Mouse (Mus musculus) CH12.LX (cell line): ENCODE results near the gene Sgsm2. TPM values are rescaled to one million over a fixed set of nuclear protein-coding genes. Genes with fewer than 3 reads are reported as not detected.

ENCODE experiments used
- DNase-seq: peaks from one replicate; pipeline ENCODE4 v3.0.0-alpha.2; 2013; ENCODE audit errors: extremely low read depth
- H3K27ac ChIP-seq: 2 replicates; pipeline ENCODE4 v1.5.1; 2012; ENCODE audit warnings: low read depth, mild to moderate bottlenecking, control low read depth, moderate library complexity; ENCODE audit not compliant: insufficient read depth
- H3K27me3 ChIP-seq: replicated peaks from 2 replicates; pipeline ENCODE3; 2012; ENCODE audit warnings: inconsistent platforms
- H3K36me3 ChIP-seq, 2 experiments: replicated peaks in 1 of 2; 2 replicates each; pipeline versions ENCODE3 to v1.6.1; 2012; ENCODE audit warnings: inconsistent platforms in 1 of 2, low read length in 1 of 2, mild to moderate bottlenecking in 1 of 2, mixed read lengths in 1 of 2, moderate library complexity in 1 of 2; ENCODE audit not compliant: control insufficient read depth in 1 of 2, insufficient read depth in 1 of 2
- H3K4me1 ChIP-seq, 2 experiments: 2 replicates each; pipeline ENCODE4 v1.6.1; 2012; ENCODE audit warnings: inconsistent platforms in 1 of 2, moderate library complexity in 1 of 2; ENCODE audit not compliant: insufficient read depth in 2 of 2, control insufficient read depth in 1 of 2
- H3K4me2 ChIP-seq: 2 replicates; pipeline ENCODE4 v1.6.1; 2012; ENCODE audit warnings: low read depth, mild to moderate bottlenecking, control low read depth; ENCODE audit not compliant: poor library complexity, insufficient read depth, severe bottlenecking
- H3K4me3 ChIP-seq, 3 experiments: fragments of 150-350 bp in 1 of 3; sonication (generic) in 1 of 3; replicated peaks in 1 of 3; 2 replicates each; pipeline versions ENCODE3 to v1.5.1; 2011 to 2012; ENCODE audit warnings: low read depth in 2 of 3, low read length in 2 of 3, mild to moderate bottlenecking in 2 of 3, moderate library complexity in 2 of 3, control low read depth in 1 of 3, improper control_type of control experiment in 1 of 3, inconsistent platforms in 1 of 3, mixed read lengths in 1 of 3; ENCODE audit not compliant: poor library complexity in 1 of 3
- H3K79me2 ChIP-seq: replicated peaks from 2 replicates; pipeline ENCODE4 v1.6.1; 2012; ENCODE audit warnings: mild to moderate bottlenecking, moderate library complexity; ENCODE audit not compliant: control insufficient read depth, poor library complexity, insufficient read depth, severe bottlenecking; ENCODE audit errors: extremely low read depth
- H3K9ac ChIP-seq: 2 replicates; pipeline ENCODE4 v1.6.1; 2012; ENCODE audit warnings: low read depth, mild to moderate bottlenecking, control low read depth, moderate library complexity; ENCODE audit not compliant: insufficient read depth
- H3K9me3 ChIP-seq: replicated peaks from 2 replicates; pipeline ENCODE3; 2012; ENCODE audit warnings: low read length, inconsistent platforms, mixed read lengths
- CHD2 ChIP-seq: IDR thresholded peaks from 2 replicates; pipeline ENCODE4 v1.6.1; 2011; ENCODE audit warnings: low read length, improper control_type of control experiment
- CTCF ChIP-seq, 2 experiments: IDR thresholded peaks in 1 of 2; conservative IDR thresholded peaks in 1 of 2; 2 replicates each; pipeline ENCODE4 v1.5.1; 2011 to 2012; ENCODE audit warnings: low read depth in 2 of 2, low read length in 2 of 2, improper control_type of control experiment in 1 of 2, inconsistent platforms in 1 of 2, mild to moderate bottlenecking in 1 of 2, moderate library complexity in 1 of 2
- E2F4 ChIP-seq: IDR thresholded peaks from 2 replicates; pipeline ENCODE4 v1.6.1; 2011; ENCODE audit warnings: low read depth, low read length, improper control_type of control experiment; ENCODE audit not compliant: insufficient replicate concordance
- ELF1 ChIP-seq: IDR thresholded peaks from 2 replicates; pipeline ENCODE4 v1.6.1; 2014; ENCODE audit warnings: low read depth, mild to moderate bottlenecking, inconsistent platforms, low read length, improper control_type of control experiment
- MAFK ChIP-seq: IDR thresholded peaks from 2 replicates; pipeline ENCODE4 v1.6.1; 2011; ENCODE audit warnings: low read length, improper control_type of control experiment; ENCODE audit not compliant: insufficient replicate concordance
- MAX ChIP-seq: IDR thresholded peaks from 2 replicates; pipeline ENCODE4 v1.6.1; 2011; ENCODE audit warnings: low read length, improper control_type of control experiment
- MAZ ChIP-seq: IDR thresholded peaks from 2 replicates; pipeline ENCODE4 v1.6.1; 2012; ENCODE audit warnings: low read depth, mild to moderate bottlenecking, inconsistent platforms, low read length, improper control_type of control experiment, moderate library complexity
- MEF2A ChIP-seq: IDR thresholded peaks from 2 replicates; pipeline ENCODE4 v1.6.1; 2014; ENCODE audit warnings: low read depth, mild to moderate bottlenecking, inconsistent platforms, low read length, improper control_type of control experiment, borderline replicate concordance
- MYC ChIP-seq: IDR thresholded peaks from 2 replicates; pipeline ENCODE4 v1.6.1; 2011; ENCODE audit warnings: low read depth, mild to moderate bottlenecking, improper control_type of control experiment, low read length
- NELFE ChIP-seq: IDR thresholded peaks from 2 replicates; pipeline ENCODE4 v1.6.1; 2011; ENCODE audit warnings: low read depth, low read length, improper control_type of control experiment
- PAX5 ChIP-seq: IDR thresholded peaks from 2 replicates; pipeline ENCODE4 v1.6.1; 2012; ENCODE audit warnings: low read length, inconsistent platforms, mixed read lengths
- POLR2A ChIP-seq: IDR thresholded peaks from 2 replicates; pipeline ENCODE4 v1.6.1; 2011; ENCODE audit warnings: low read depth, mild to moderate bottlenecking, improper control_type of control experiment, low read length
- POLR2AphosphoS2 ChIP-seq: IDR thresholded peaks from 2 replicates; pipeline ENCODE4 v1.6.1; 2011; ENCODE audit warnings: low read depth, low read length, improper control_type of control experiment
- SMC3 ChIP-seq: IDR thresholded peaks from 2 replicates; pipeline ENCODE4 v1.6.1; 2011; ENCODE audit warnings: low read depth, low read length, improper control_type of control experiment
- UBTF ChIP-seq: IDR thresholded peaks from 2 replicates; pipeline ENCODE4 v1.6.1; 2012; ENCODE audit warnings: low read depth, mild to moderate bottlenecking, inconsistent platforms, low read length, improper control_type of control experiment, moderate library complexity
- USF1 ChIP-seq: IDR thresholded peaks from 2 replicates; pipeline ENCODE4 v1.6.1; 2014; ENCODE audit warnings: low read depth, mild to moderate bottlenecking, inconsistent platforms, low read length, improper control_type of control experiment
- ZKSCAN1 ChIP-seq: IDR thresholded peaks from 2 replicates; pipeline ENCODE4 v1.6.1; 2012; ENCODE audit warnings: low read depth, inconsistent platforms, low read length, improper control_type of control experiment, borderline replicate concordance
- dilution Hi-C: fragments of 300-500 bp; cut with MboI; formaldehyde crosslinking; loops from 2 replicates; pipeline ENCODE4 v1.14.3; 2020; ENCODE audit warnings: low sequenced_read_pairs; ENCODE audit not compliant: extremely low pct_unique_long_range_greater_than_20kb, extremely low pct_ligation_motif_present
- in situ Hi-C: fragments of 300-500 bp; cut with MboI; formaldehyde crosslinking; loops from 3 replicates; pipeline ENCODE4 v1.14.3; 2019; ENCODE audit warnings: low sequenced_read_pairs, low pct_ligation_motif_present, low pct_unique_long_range_greater_than_20kb, mixed read lengths
- polyA plus RNA-seq: library from polyadenylated mRNA; unstranded; fragments of >175 nt; gene quantifications from 2 replicates; pipeline ENCODE4 v1.2.1, GENCODE M21; 2012; ENCODE audit warnings: low read depth; ENCODE audit not compliant: insufficient read length
- total RNA-seq, 2 experiments: library from RNA; depleted of rRNA; stranded (reverse); fragments of 300-350 nt in 1 of 2; fragments of >200 nt in 1 of 2; gene quantifications; 2 replicates each; pipeline ENCODE4 v1.2.3; 2012 to 2014

The Sgsm2 gene
- total and polyA plus RNA-seq, 3 experiments = 0.75 to 3.8 (median 3.1) TPM

GRCm38 (mm10) chr11:74810134-74810533, 86.7 kb downstream of the Sgsm2 start:
- peaks cover 57 to 86% of the 10 kb centered on the region in 2 experiments for H3K36me3 ChIP-seq
- peak in 1 of 2 experiments; percentile 47; a peak in 2 of 4 replicates for TF ChIP-seq CTCF (conservative IDR thresholded peaks at IDR 0.05 in 1 of 2, IDR thresholded peaks at IDR 0.05 in 1 of 2; ENCODE audit: low read depth in 2 of 2, low read length in 2 of 2)
- TF ChIP-seq MEF2A = no peak
- peak; percentile 73; the same call in 1 of the 2 replicates for TF ChIP-seq MYC
- H3K4me2 ChIP-seq = no peak overlapping the region
- no peak overlapping the region for H3K4me3 ChIP-seq
- no peak for DNase-seq
- no peak overlapping the region for H3K9ac ChIP-seq
- H3K9me3 ChIP-seq = no peaks in the 10 kb centered on the region
- H3K27me3 ChIP-seq = no peaks in the 10 kb centered on the region
- H3K4me1 ChIP-seq = no peaks in the 10 kb centered on the region
- no peaks in the 10 kb centered on the region; the same call in 1 of the 2 replicates for H3K79me2 ChIP-seq
- in situ Hi-C loops = loop anchor here (5.0 kb wide), 1 partner anchor 37 kb away; no protein-coding TSS in a partner anchor
- no peak overlapping the region for H3K27ac ChIP-seq
- dilution Hi-C loops = no loop called here

- Histone ChIP-seq H3K36me3 (peaks cover 66 to 84% of the 10 kb centered on the region in 2 experiments), H3K79me2 (no peaks in the 10 kb centered on the region; the same call in none of the 2 replicates), H3K9ac (no peak overlapping the region), H3K4me3 (no peak overlapping the region), H3K9me3 (no peaks in the 10 kb centered on the region), H3K27me3 (no peaks in the 10 kb centered on the region), H3K4me2 (no peak overlapping the region), H3K27ac (no peak overlapping the region), H3K4me1 (no peaks in the 10 kb centered on the region)
- in situ Hi-C loops = no loop called here
- TF ChIP-seq NELFE (no peak), PAX5 (no peak), USF1 (no peak), MAX (no peak), E2F4 (no peak), POLR2AphosphoS2 (no peak), ELF1 (no peak), POLR2A (no peak), MAZ (no peak), CHD2 (no peak), UBTF (no peak), ZKSCAN1 (no peak), MAFK (no peak; the same call in 1 of the 2 replicates), SMC3 (no peak), CTCF (conservative IDR thresholded peaks at IDR 0.05 in 1 of 2, IDR thresholded peaks at IDR 0.05 in 1 of 2; ENCODE audit: low read depth in 2 of 2, low read length in 2 of 2) (no peak)
- no peak for DNase-seq
- dilution Hi-C loops = no loop called here
These were observed 88.5 kb downstream of the Sgsm2 start for GRCm38 (mm10) chr11:74808251-74808853.
